Mouse (Mus musculus): ENCODE results near the gene 4931422A03Rik. TPM values are rescaled to one million over a fixed set of nuclear protein-coding genes. Genes with fewer than 3 reads are reported as not detected.

Gene 4931422A03Rik
- polyA plus RNA-seq, 1 experiment from 2014 or later: 2.0 TPM

DNA sequence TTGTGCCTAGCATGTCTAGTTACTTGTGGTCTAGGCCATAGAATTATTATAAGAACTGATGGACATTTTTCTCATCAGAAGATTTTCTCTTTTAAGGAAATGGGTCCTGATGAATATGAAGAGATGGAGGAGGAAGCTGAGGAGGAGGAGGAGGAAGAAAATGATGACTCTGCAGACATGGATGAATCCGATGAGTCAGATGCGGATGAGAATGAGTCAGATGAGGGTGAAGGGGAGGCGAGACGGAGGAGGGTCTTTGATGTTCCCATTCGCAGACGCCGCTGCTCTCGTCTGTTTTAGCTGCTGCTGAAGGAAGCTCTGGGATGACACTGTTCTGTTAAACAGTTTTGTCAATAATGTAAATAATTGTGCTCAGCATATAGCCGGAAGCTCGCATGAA, 31.6 kb upstream of the 4931422A03Rik start:
- H3K36me3 ChIP-seq (ENCODE audit: control insufficient read depth, insufficient read depth, low read length): peaks cover 44% of the 10 kb centered on the region
- H3K27me3 ChIP-seq (ENCODE audit: control insufficient read depth, insufficient read depth, low read length): no peaks in the 10 kb centered on the region
- H3K9me3 ChIP-seq (ENCODE audit: control insufficient read depth, low read length): no peaks in the 10 kb centered on the region
- H3K4me3 ChIP-seq (ENCODE audit: control insufficient read depth in 1 of 2, insufficient read depth in 1 of 2, low read depth in 1 of 2, low read length in 2 of 2): no peak overlapping the region
- H3K4me2 ChIP-seq (ENCODE audit: low read length): no peak overlapping the region
- no peak overlapping the region for H3K9ac ChIP-seq (ENCODE audit: low read length)
- H3K4me1 ChIP-seq (ENCODE audit: control insufficient read depth in 2 of 2, insufficient read depth in 2 of 2, low read length in 2 of 2): no peaks in the 10 kb centered on the region
- 87% methylated on average over 10 of the region's 10 CpGs for WGBS
- no peak for ATAC-seq (ENCODE audit: insufficient number of reproducible peaks, insufficient read depth, low FRiP score, low read depth)
- H3K27ac ChIP-seq (replicated peaks in 1 of 2; ENCODE audit: control insufficient read depth in 1 of 2, insufficient read depth in 1 of 2, low read depth in 2 of 2, low read length in 2 of 2): no peak overlapping the region

DNA sequence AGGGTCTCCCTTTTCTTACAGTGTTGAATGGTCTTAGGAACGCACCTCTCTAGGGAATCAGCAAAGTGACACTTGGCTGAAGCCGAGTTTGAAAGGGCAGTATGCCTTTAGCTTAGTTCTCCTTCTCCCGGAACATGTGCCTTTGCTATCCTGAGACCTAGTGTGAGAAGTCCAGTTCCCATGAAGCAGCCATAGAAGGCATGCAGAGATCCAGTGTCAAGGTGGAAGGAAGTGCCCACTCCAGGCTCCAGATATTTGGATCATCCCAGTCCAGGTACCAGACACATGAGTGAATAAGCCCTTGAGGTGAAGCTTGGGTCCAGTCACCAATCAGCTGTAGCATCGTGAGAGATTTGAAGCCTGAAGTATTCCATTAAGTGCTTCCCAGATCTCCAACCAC, 30.8 kb upstream of the 4931422A03Rik start:
- H3K9me3 ChIP-seq (ENCODE audit: control insufficient read depth, low read length): no peaks in the 10 kb centered on the region
- no peak overlapping the region for H3K27ac ChIP-seq (replicated peaks in 1 of 2; ENCODE audit: control insufficient read depth in 1 of 2, insufficient read depth in 1 of 2, low read depth in 2 of 2, low read length in 2 of 2)
- no peaks in the 10 kb centered on the region for H3K27me3 ChIP-seq (ENCODE audit: control insufficient read depth, insufficient read depth, low read length)
- H3K4me3 ChIP-seq (ENCODE audit: control insufficient read depth in 1 of 2, insufficient read depth in 1 of 2, low read depth in 1 of 2, low read length in 2 of 2): no peak overlapping the region
- peaks cover 52% of the 10 kb centered on the region for H3K36me3 ChIP-seq (ENCODE audit: control insufficient read depth, insufficient read depth, low read length)
- H3K4me2 ChIP-seq (ENCODE audit: low read length): no peak overlapping the region
- no peak for ATAC-seq (ENCODE audit: insufficient number of reproducible peaks, insufficient read depth, low FRiP score, low read depth)
- no peak overlapping the region for H3K9ac ChIP-seq (ENCODE audit: low read length)
- WGBS: 91% methylated on average over 4 of the region's 4 CpGs
- H3K4me1 ChIP-seq (ENCODE audit: control insufficient read depth in 2 of 2, insufficient read depth in 2 of 2, low read length in 2 of 2): no peaks in the 10 kb centered on the region

DNA sequence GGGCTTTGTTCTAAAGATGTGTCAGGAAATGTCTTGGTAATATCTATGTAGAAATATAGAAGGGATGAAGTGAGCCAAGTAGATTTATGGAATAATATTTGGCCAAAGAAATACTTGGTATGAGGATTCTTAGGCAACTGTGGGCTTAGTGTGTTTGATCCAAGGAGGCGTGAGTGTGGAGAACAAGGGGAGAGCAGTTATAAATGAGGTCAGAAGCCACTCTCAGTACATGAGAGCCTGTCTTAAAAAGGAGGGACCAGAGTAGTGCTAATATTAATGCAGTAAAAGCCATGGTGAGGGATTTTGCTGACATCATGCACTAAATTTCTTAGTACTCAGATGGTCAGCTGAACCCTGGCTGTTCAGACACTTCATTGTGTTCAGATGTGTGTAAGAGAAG, 30.2 kb upstream of the 4931422A03Rik start:
- Histone ChIP-seq H3K4me2 (ENCODE audit: low read length) (no peak overlapping the region), H3K36me3 (ENCODE audit: control insufficient read depth, insufficient read depth, low read length) (peaks cover 58% of the 10 kb centered on the region), H3K9me3 (ENCODE audit: control insufficient read depth, low read length) (no peaks in the 10 kb centered on the region), H3K27ac (replicated peaks in 1 of 2; ENCODE audit: control insufficient read depth in 1 of 2, insufficient read depth in 1 of 2, low read depth in 2 of 2, low read length in 2 of 2) (no peak overlapping the region), H3K4me1 (ENCODE audit: control insufficient read depth in 2 of 2, insufficient read depth in 2 of 2, low read length in 2 of 2) (no peaks in the 10 kb centered on the region), H3K9ac (ENCODE audit: low read length) (no peak overlapping the region), H3K4me3 (ENCODE audit: control insufficient read depth in 1 of 2, insufficient read depth in 1 of 2, low read depth in 1 of 2, low read length in 2 of 2) (no peak overlapping the region), H3K27me3 (ENCODE audit: control insufficient read depth, insufficient read depth, low read length) (no peaks in the 10 kb centered on the region)
- 75% methylated on average over 1 of the region's 1 CpGs for WGBS
- ATAC-seq (ENCODE audit: insufficient number of reproducible peaks, insufficient read depth, low FRiP score, low read depth): no peak

DNA sequence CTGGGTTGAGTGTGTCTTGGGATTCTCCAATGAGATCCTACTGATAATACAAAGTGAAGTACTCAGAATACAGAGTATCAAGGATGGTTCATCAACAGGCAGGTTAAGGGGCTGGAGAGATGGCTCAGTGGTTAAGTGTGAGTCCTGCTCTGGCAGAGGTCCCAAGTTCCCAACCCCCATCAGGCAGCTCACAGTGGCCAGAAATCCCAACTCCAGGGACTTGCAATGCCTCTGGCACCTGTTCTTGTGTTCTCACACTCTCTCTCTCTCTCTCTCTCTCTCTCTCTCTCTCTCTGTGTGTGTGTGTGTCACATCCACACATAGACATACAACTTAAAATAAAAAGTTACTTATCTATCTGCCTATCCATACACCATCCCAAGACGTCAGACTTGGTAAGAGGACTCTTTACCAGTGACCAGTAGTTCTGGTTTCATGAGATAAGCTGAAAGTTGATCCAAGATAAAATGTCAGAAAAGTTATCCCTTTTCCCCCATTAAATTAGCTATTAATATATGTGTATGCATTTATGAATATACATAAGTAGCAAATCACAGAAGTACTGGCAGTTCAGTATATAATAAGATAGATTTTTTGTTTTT, 16.4 kb upstream of the 4931422A03Rik start:
- Histone ChIP-seq H3K4me1 (ENCODE audit: control insufficient read depth in 2 of 2, insufficient read depth in 2 of 2, low read length in 2 of 2) (peaks cover 0 to 2% of the 10 kb centered on the region in 2 experiments; a peak in 2 of 4 replicates), H3K27ac (replicated peaks in 1 of 2; ENCODE audit: control insufficient read depth in 1 of 2, insufficient read depth in 1 of 2, low read depth in 2 of 2, low read length in 2 of 2) (no peak overlapping the region), H3K9me3 (ENCODE audit: control insufficient read depth, low read length) (no peaks in the 10 kb centered on the region), H3K4me2 (ENCODE audit: low read length) (no peak overlapping the region), H3K36me3 (ENCODE audit: control insufficient read depth, insufficient read depth, low read length) (peaks cover 71% of the 10 kb centered on the region), H3K9ac (ENCODE audit: low read length) (no peak overlapping the region), H3K27me3 (ENCODE audit: control insufficient read depth, insufficient read depth, low read length) (no peaks in the 10 kb centered on the region), H3K4me3 (ENCODE audit: control insufficient read depth in 1 of 2, insufficient read depth in 1 of 2, low read depth in 1 of 2, low read length in 2 of 2) (no peak overlapping the region)
- no peak for ATAC-seq (ENCODE audit: insufficient number of reproducible peaks, insufficient read depth, low FRiP score, low read depth)
- WGBS: 61% methylated on average over 1 of the region's 1 CpGs

DNA sequence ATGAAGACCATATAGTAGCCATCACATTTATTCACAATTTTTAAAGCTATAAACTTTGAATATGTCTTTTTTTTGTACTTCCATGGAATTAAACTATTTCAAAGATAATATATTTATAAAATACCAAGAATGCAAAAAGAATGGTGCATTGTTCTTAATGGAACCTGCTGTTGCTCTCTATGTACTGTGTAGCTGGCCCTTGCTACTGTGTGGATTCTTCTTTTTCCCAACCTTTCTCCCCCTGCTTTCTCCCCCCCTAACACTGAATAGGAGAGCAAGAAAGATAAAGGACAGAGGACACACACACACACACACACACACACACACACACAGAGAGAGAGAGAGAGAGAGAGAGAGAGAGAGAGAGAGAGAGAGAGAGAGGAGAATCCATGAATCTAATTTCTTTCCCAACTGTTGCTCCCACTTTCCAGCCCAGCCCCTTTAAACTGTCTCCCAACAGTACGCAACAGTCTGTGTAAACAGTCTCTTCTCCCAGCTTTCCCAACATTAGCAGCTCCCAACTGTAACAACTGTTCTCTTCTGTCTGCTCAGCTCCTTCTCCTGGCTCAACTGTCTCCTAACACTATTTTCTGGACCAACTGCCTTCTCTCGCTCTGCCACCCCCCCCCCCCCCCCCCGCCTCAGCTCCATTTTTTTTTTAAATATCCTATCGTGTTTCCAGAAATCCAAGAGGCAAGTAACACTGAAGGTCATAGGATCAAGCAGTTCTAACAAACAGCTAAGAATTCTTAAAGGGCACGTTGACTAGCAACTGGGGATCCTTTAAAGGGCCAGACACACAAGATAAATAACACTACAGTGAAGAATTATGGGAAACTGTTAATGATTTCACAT, 15.7 kb upstream of the 4931422A03Rik start:
- Histone ChIP-seq H3K4me1 (ENCODE audit: control insufficient read depth in 2 of 2, insufficient read depth in 2 of 2, low read length in 2 of 2) (peaks cover 0 to 2% of the 10 kb centered on the region in 2 experiments; a peak in 2 of 4 replicates), H3K27me3 (ENCODE audit: control insufficient read depth, insufficient read depth, low read length) (no peaks in the 10 kb centered on the region), H3K4me3 (ENCODE audit: control insufficient read depth in 1 of 2, insufficient read depth in 1 of 2, low read depth in 1 of 2, low read length in 2 of 2) (no peak overlapping the region), H3K9me3 (ENCODE audit: control insufficient read depth, low read length) (no peaks in the 10 kb centered on the region), H3K36me3 (ENCODE audit: control insufficient read depth, insufficient read depth, low read length) (peaks cover 73% of the 10 kb centered on the region), H3K27ac (replicated peaks in 1 of 2; ENCODE audit: control insufficient read depth in 1 of 2, insufficient read depth in 1 of 2, low read depth in 2 of 2, low read length in 2 of 2) (no peak overlapping the region), H3K9ac (ENCODE audit: low read length) (no peak overlapping the region), H3K4me2 (ENCODE audit: low read length) (no peak overlapping the region)
- 64% methylated on average over 5 of the region's 5 CpGs for WGBS
- ATAC-seq (ENCODE audit: insufficient number of reproducible peaks, insufficient read depth, low FRiP score, low read depth): no peak

DNA sequence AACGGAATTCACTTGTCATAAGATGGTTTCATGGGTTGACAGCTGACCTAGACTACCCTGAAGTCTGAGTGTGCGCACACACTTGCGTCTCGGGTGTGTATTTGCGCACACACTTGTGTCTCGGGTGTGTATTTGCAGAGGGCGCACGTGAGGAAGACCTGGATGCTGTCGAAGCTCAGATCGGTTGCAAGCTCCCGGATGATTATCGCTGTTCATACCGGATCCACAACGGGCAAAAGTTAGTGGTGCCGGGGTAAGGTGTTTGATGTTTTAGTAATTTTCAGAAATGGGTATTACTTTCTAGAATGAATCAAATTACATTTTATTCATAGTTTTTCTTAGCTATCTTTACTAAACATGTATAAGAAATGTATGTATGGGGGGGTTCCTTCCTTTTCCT, 14.6 kb upstream of the 4931422A03Rik start:
- WGBS: 94% methylated on average over 15 of the region's 15 CpGs
- no peaks in the 10 kb centered on the region; a peak in 1 of 4 replicates for H3K4me1 ChIP-seq (ENCODE audit: control insufficient read depth in 2 of 2, insufficient read depth in 2 of 2, low read length in 2 of 2)
- H3K9me3 ChIP-seq (ENCODE audit: control insufficient read depth, low read length): no peaks in the 10 kb centered on the region
- no peak overlapping the region for H3K4me2 ChIP-seq (ENCODE audit: low read length)
- peaks cover 72% of the 10 kb centered on the region for H3K36me3 ChIP-seq (ENCODE audit: control insufficient read depth, insufficient read depth, low read length)
- no peak overlapping the region for H3K4me3 ChIP-seq (ENCODE audit: control insufficient read depth in 1 of 2, insufficient read depth in 1 of 2, low read depth in 1 of 2, low read length in 2 of 2)
- no peak for ATAC-seq (ENCODE audit: insufficient number of reproducible peaks, insufficient read depth, low FRiP score, low read depth)
- H3K27ac ChIP-seq (replicated peaks in 1 of 2; ENCODE audit: control insufficient read depth in 1 of 2, insufficient read depth in 1 of 2, low read depth in 2 of 2, low read length in 2 of 2): no peak overlapping the region
- H3K9ac ChIP-seq (ENCODE audit: low read length): no peak overlapping the region
- no peaks in the 10 kb centered on the region for H3K27me3 ChIP-seq (ENCODE audit: control insufficient read depth, insufficient read depth, low read length)

DNA sequence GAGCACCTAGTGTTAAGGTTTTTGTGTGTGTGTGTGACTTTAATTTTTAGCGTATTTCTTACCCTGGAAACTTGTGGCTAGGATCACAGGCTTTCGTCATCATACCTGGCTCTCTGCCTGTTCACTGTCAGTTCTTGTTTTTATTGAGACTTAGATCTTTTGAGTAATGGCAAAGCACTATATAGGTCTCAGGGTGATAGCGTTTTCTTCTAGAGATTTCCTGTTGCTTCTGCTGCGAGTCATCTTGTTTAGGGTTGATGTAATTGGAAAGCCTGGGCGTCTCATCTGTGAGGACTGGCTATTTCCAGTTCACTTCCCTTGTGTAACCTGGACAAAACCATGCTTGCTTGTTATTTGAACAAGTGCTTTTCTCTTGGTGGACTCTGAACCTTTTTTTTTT, 13.5 kb upstream of the 4931422A03Rik start:
- peaks cover 80% of the 10 kb centered on the region for H3K36me3 ChIP-seq (ENCODE audit: control insufficient read depth, insufficient read depth, low read length)
- ATAC-seq (ENCODE audit: insufficient number of reproducible peaks, insufficient read depth, low FRiP score, low read depth): no peak
- H3K4me1 ChIP-seq (ENCODE audit: control insufficient read depth in 2 of 2, insufficient read depth in 2 of 2, low read length in 2 of 2): no peaks in the 10 kb centered on the region; a peak in 1 of 4 replicates
- H3K9me3 ChIP-seq (ENCODE audit: control insufficient read depth, low read length): no peaks in the 10 kb centered on the region
- no peak overlapping the region for H3K4me2 ChIP-seq (ENCODE audit: low read length)
- H3K27me3 ChIP-seq (ENCODE audit: control insufficient read depth, insufficient read depth, low read length): no peaks in the 10 kb centered on the region
- WGBS: 56% methylated on average over 5 of the region's 5 CpGs
- H3K4me3 ChIP-seq (ENCODE audit: control insufficient read depth in 1 of 2, insufficient read depth in 1 of 2, low read depth in 1 of 2, low read length in 2 of 2): no peak overlapping the region
- H3K9ac ChIP-seq (ENCODE audit: low read length): no peak overlapping the region
- no peak overlapping the region for H3K27ac ChIP-seq (replicated peaks in 1 of 2; ENCODE audit: control insufficient read depth in 1 of 2, insufficient read depth in 1 of 2, low read depth in 2 of 2, low read length in 2 of 2)
